Mouse (Mus musculus) T-helper 1 cell (primary cell): ENCODE measurements at regions not wholly inside any gene's neighbourhood (a gene's known extent, or its start where the extent isn't known, plus 50 kb on each side); places are given as distances from the start of the nearest gene placed in this dataset.

Experiments used
- in situ Hi-C: fragments of 300-600 bp; cut with MboI, MseI; formaldehyde crosslinking; loops from one replicate; pipeline ENCODE4 v1.15.1; 2025; ENCODE audit warnings: high pct_unique_total_duplicates

GRCm38 (mm10) chr8:64542501-64542900, 150.4 kb downstream of the Cpe start:
- in situ Hi-C loops, result no loop called here

- in situ Hi-C loops, result no loop called here
Measured at GRCm38 (mm10) chr8:64539846-64540472, 152.9 kb downstream of the Cpe start.

- in situ Hi-C loops, result no loop called here
Measured at GRCm38 (mm10) chr8:64531780-64532179, 161.1 kb downstream of the Cpe start.

- in situ Hi-C loops, result no loop called here
Measured at GRCm38 (mm10) chr8:64522441-64523102, 170.3 kb downstream of the Cpe start.

GRCm38 (mm10) chr8:64519650-64520049, 173.2 kb downstream of the Cpe start:
- in situ Hi-C loops, result no loop called here

GRCm38 (mm10) chr8:64515923-64516322, 176.9 kb downstream of the Cpe start:
- in situ Hi-C loops, result no loop called here

GRCm38 (mm10) chr8:64497281-64498060, 195.4 kb downstream of the Cpe start:
- in situ Hi-C loops, result no loop called here

- in situ Hi-C loops, result no loop called here
Measured at GRCm38 (mm10) chr8:64496333-64497213, 196.3 kb downstream of the Cpe start.

GRCm38 (mm10) chr8:64491561-64491960, 201.3 kb downstream of the Cpe start:
- in situ Hi-C loops, result no loop called here

GRCm38 (mm10) chr8:64488057-64488456, 204.8 kb downstream of the Cpe start:
- in situ Hi-C loops, result no loop called here

GRCm38 (mm10) chr8:64473276-64473675, 219.6 kb downstream of the Cpe start:
- in situ Hi-C loops, result no loop called here

- in situ Hi-C loops, result no loop called here
Measured at GRCm38 (mm10) chr8:64472801-64473270, 220.0 kb downstream of the Cpe start.

- in situ Hi-C loops, result no loop called here
Measured at GRCm38 (mm10) chr8:64461136-64461535, 231.7 kb downstream of the Cpe start.

- in situ Hi-C loops, result no loop called here
Measured at GRCm38 (mm10) chr8:64456970-64457369, 235.9 kb downstream of the Cpe start.

- in situ Hi-C loops, result no loop called here
Measured at GRCm38 (mm10) chr8:64454736-64455135, 238.1 kb downstream of the Cpe start.

- in situ Hi-C loops, result no loop called here
Measured at GRCm38 (mm10) chr8:64445366-64445765, 239.3 kb upstream of the Tll1 start.

- in situ Hi-C loops, result no loop called here
Measured at GRCm38 (mm10) chr8:64444429-64444828, 238.4 kb upstream of the Tll1 start.

GRCm38 (mm10) chr8:64438489-64438888, 232.4 kb upstream of the Tll1 start:
- in situ Hi-C loops, result no loop called here

- in situ Hi-C loops, result no loop called here
Measured at GRCm38 (mm10) chr8:64434648-64435047, 228.6 kb upstream of the Tll1 start.

GRCm38 (mm10) chr8:64422850-64423214, 216.8 kb upstream of the Tll1 start:
- in situ Hi-C loops, result no loop called here

- in situ Hi-C loops, result no loop called here
Measured at GRCm38 (mm10) chr8:64422200-64422849, 216.3 kb upstream of the Tll1 start.
